ENCODE assay signal across 26 mouse cellular contexts in genomic region chr12:108814470-108814869, GRCm38 (mm10).
"Had no signal": no experiment of that assay in that cellular context is flagged by ENCODE, and none has a peak within 500 bp of the region (broad histone marks: within the 10 kb centered on the region; RNA-seq: fewer than 3 reads in every experiment).

No protein-coding gene starts in this region.

- H3K4me1 ChIP-seq: hindbrain, embryonic 12.5 days; limb, embryonic 13.5 days; limb, embryonic 15.5 days had no signal

- ATAC-seq: hindbrain, postnatal 0 days; intestine, embryonic 16.5 days; liver, embryonic 12.5 days had no signal

- H3K4me3 ChIP-seq: heart, adult 2 months; heart, embryonic 13.5 days; heart, embryonic 15.5 days; hindbrain, embryonic 12.5 days; kidney, embryonic 15.5 days; limb, embryonic 13.5 days; limb, embryonic 15.5 days; liver, embryonic 12.5 days had no signal

- DNase-seq: gastrocnemius, postnatal 14 days; gastrocnemius, postnatal 36 days; heart, postnatal 14 days; heart, postnatal 36 days; kidney, adult 11 months; kidney, adult 2 months; kidney, adult 9 months; kidney, postnatal 14 days; kidney, postnatal 36 days; layer of hippocampus, adult 9-11 months; layer of hippocampus, postnatal 36 days; left cerebral cortex, postnatal 4 days had no signal

- H3K9ac ChIP-seq: heart, embryonic 13.5 days; heart, embryonic 15.5 days; hindbrain, embryonic 12.5 days; hindbrain, embryonic 14.5 days; kidney, embryonic 15.5 days; limb, embryonic 13.5 days; limb, embryonic 15.5 days; liver, embryonic 12.5 days; liver, embryonic 14.5 days had no signal

- H3K9me3 ChIP-seq: heart, embryonic 13.5 days; heart, embryonic 15.5 days; hindbrain, embryonic 12.5 days; kidney, embryonic 15.5 days; limb, embryonic 13.5 days; limb, embryonic 15.5 days; liver, embryonic 12.5 days had no signal

- H3K27me3 ChIP-seq: heart, embryonic 13.5 days; heart, embryonic 15.5 days; hindbrain, embryonic 12.5 days; kidney, embryonic 15.5 days; limb, embryonic 13.5 days; limb, embryonic 15.5 days; liver, embryonic 12.5 days had no signal

- H3K4me2 ChIP-seq: heart, embryonic 11.5 days; heart, embryonic 13.5 days; heart, embryonic 15.5 days; hindbrain, embryonic 12.5 days; hindbrain, embryonic 14.5 days; kidney, embryonic 15.5 days; limb, embryonic 13.5 days; limb, embryonic 15.5 days; liver, embryonic 12.5 days had no signal

- H3K27ac ChIP-seq: heart, adult 2 months; heart, embryonic 13.5 days; heart, embryonic 15.5 days; hindbrain, embryonic 12.5 days; hindbrain, embryonic 14.5 days; hindbrain, postnatal 0 days; kidney, embryonic 15.5 days; kidney, postnatal 0 days; limb, embryonic 13.5 days; limb, embryonic 15.5 days; liver, embryonic 12.5 days; liver, embryonic 14.5 days had no signal
